ENCODE assay signal across 10 mouse cellular contexts in the genomic region with DNA sequence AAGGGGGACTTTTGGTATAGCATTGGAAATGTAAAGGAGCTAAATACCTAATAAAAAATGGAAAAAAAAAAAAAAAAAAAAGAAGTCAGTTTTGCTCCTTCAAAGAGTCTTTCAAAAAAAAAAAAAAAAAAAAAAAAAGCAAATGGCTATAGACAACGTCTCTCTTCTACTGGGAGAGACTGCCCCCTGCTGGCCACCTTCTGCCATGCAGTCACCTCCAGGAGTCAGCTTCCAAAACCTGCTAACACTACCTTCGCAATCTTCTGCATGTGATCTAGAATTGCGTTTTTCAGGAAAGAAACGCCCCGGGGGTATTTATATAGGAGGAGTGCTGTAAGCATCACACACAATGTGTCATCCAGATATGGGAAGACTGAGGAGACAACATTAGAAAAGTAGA. TPM values are rescaled to one million over a fixed set of nuclear protein-coding genes. Genes with fewer than 3 reads are reported as not detected.
DNase-seq lines count a peak whose midpoint lies in the region; ATAC-seq lines count a peak whose summit lies in the region.
"Had no signal": no experiment of that assay in that cellular context is flagged by ENCODE, and none has a peak within 500 bp of the region (broad histone marks: within the 10 kb centered on the region; RNA-seq: fewer than 3 reads in every experiment).

No protein-coding gene starts in this region.

- no peaks in the 10 kb centered on the region for H3K9me3 ChIP-seq in hindbrain, embryonic 11.5 days (ENCODE audit: control insufficient read depth, low read length)
- H3K9me3 ChIP-seq in hindbrain, embryonic 12.5 days (replicated peaks) = no peaks in the 10 kb centered on the region
- H3K9me3 ChIP-seq: embryonic facial prominence, embryonic 15.5 days had no signal

- no peaks in the 10 kb centered on the region for H3K27me3 ChIP-seq in hindbrain, embryonic 11.5 days (ENCODE audit: control insufficient read depth, insufficient read depth, low read length)
- H3K27me3 ChIP-seq in hindbrain, embryonic 12.5 days = no peaks in the 10 kb centered on the region
- H3K27me3 ChIP-seq: embryonic facial prominence, embryonic 15.5 days had no signal

- no peak overlapping the region for H3K9ac ChIP-seq in hindbrain, embryonic 11.5 days (ENCODE audit: low read depth, low read length)
- no peak overlapping the region for H3K9ac ChIP-seq in hindbrain, embryonic 12.5 days
- H3K9ac ChIP-seq: embryonic facial prominence, embryonic 15.5 days had no signal

- no peaks in the 10 kb centered on the region for H3K36me3 ChIP-seq in hindbrain, embryonic 11.5 days (ENCODE audit: control insufficient read depth, insufficient read depth, low read length)
- no peaks in the 10 kb centered on the region for H3K36me3 ChIP-seq in hindbrain, embryonic 12.5 days
- H3K36me3 ChIP-seq: embryonic facial prominence, embryonic 15.5 days had no signal

- no peak for ATAC-seq in hindbrain, embryonic 11.5 days (ENCODE audit: low FRiP score)
- ATAC-seq in hindbrain, embryonic 12.5 days (ENCODE audit: low FRiP score) = no peak
- peak; percentile 58; the same call in 1 of the 2 replicates for ATAC-seq in neutrophil, adult 5-6 weeks (ENCODE audit: extremely low read depth, insufficient number of reproducible peaks, low FRiP score, poor library complexity, severe bottlenecking)

- no peak overlapping the region for H3K27ac ChIP-seq in hindbrain, embryonic 11.5 days (ENCODE audit: low read depth, low read length)
- H3K27ac ChIP-seq in hindbrain, embryonic 12.5 days = no peak overlapping the region
- H3K27ac ChIP-seq: embryonic facial prominence, embryonic 15.5 days had no signal

- H3K4me3 ChIP-seq in hindbrain, embryonic 11.5 days (ENCODE audit: low read depth, low read length) = no peak overlapping the region
- H3K4me3 ChIP-seq in hindbrain, embryonic 12.5 days = no peak overlapping the region
- H3K4me3 ChIP-seq: embryonic facial prominence, embryonic 15.5 days; myocyte had no signal

- H3K4me2 ChIP-seq in hindbrain, embryonic 11.5 days (replicated peaks; ENCODE audit: low read depth, low read length) = no peak overlapping the region
- no peak overlapping the region for H3K4me2 ChIP-seq in hindbrain, embryonic 12.5 days (replicated peaks)
- H3K4me2 ChIP-seq: embryonic facial prominence, embryonic 15.5 days had no signal

- DNase-seq in hindbrain, embryonic 11.5 days (ENCODE audit: low spot score) = peak; percentile 83
- peak; percentile 40 for DNase-seq in Muller cell, postnatal 12 days (ENCODE audit: inconsistent ontology term)
- DNase-seq in cerebellum, postnatal 25 days = peak; percentile 44 to 79
- DNase-seq in gastrocnemius, postnatal 25 days = peak; percentile 16
- peak; percentile 19 to 75 for DNase-seq in left cerebral cortex, adult 8-10 months (ENCODE audit: low spot score in 2 of 2)
- peak; percentile 78 for DNase-seq in thymus, postnatal 14 days

- no peaks in the 10 kb centered on the region for H3K4me1 ChIP-seq in hindbrain, embryonic 11.5 days (replicated peaks; ENCODE audit: control insufficient read depth, insufficient read depth, low read length)
- no peaks in the 10 kb centered on the region; the same call in 1 of the 2 replicates for H3K4me1 ChIP-seq in hindbrain, embryonic 12.5 days
- H3K4me1 ChIP-seq: embryonic facial prominence, embryonic 15.5 days had no signal

- WGBS in hindbrain, embryonic 11.5 days = 54% methylated on average over 5 of the region's 5 CpGs
- WGBS in hindbrain, embryonic 12.5 days = 55% methylated on average over 5 of the region's 5 CpGs

RNA-seq across cellular contexts. Expression of a gene that starts 26.9 kb away (rescaled TPM):
- 0.48 TPM in 1 of 2 replicates, not detected in the other for polyA plus RNA-seq in hindbrain, embryonic 11.5 days (2014; fragmentation: Nextera tagmentation; extraction: Ambion mirVana)
- polyA plus RNA-seq in hindbrain, embryonic 12.5 days (2016; fragmentation: Nextera tagmentation; extraction: Ambion mirVana) = 0.26 and 1.3 TPM in 2 replicates
- total RNA-seq in gastrocnemius, postnatal 25 days (2021) = 10 to 100 TPM; 91.1 to 92.1 TPM
- total RNA-seq in left cerebral cortex, adult 8-10 months (2022) = 100 to 1,000 TPM; 113 to 133 (median 118) TPM
- 1.1 TPM in 1 of 2 replicates, not detected in the other for total RNA-seq in neutrophil, adult 5-6 weeks (2017)

Comparison
In these comparisons a context has a peak if more than half of its experiments do, and no peak if none do; other contexts are left out.
1. DNase-seq: peak in every context shown above with its lines; median percentile 83 in hindbrain, embryonic 11.5 days; 78 in thymus, postnatal 14 days; 62 in cerebellum, postnatal 25 days; 47 in left cerebral cortex, adult 8-10 months; 40 in Muller cell, postnatal 12 days; 16 in gastrocnemius, postnatal 25 days.
2. RNA of a gene that starts 26.9 kb away (total RNA-seq): 113 to 133 TPM in left cerebral cortex, adult 8-10 months and 91.1 to 92.1 TPM in gastrocnemius, postnatal 25 days; 1.1 TPM in neutrophil, adult 5-6 weeks; every median in the first group is over 10 times any median in the second.